Mouse (Mus musculus) heart, adult 2 months (tissue): Measurements from ENCODE around the gene Mief1.

Experiments used
- CTCF ChIP-seq: fragments of 200-600 bp; IDR thresholded peaks from 2 replicates; pipeline ENCODE4 v1.8.1; 2022; ENCODE audit warnings: antibody characterized with exemption, mild to moderate bottlenecking, moderate library complexity
- EP300 ChIP-seq: fragments of 200-500 bp; IDR thresholded peaks from 2 replicates; pipeline ENCODE4 v1.6.1; 2011; ENCODE audit warnings: low read depth, low read length, control low read depth; ENCODE audit not compliant: insufficient read depth
- POLR2A ChIP-seq: fragments of 200-500 bp; IDR thresholded peaks from 2 replicates; pipeline ENCODE4 v1.6.1; 2011; ENCODE audit warnings: mild to moderate bottlenecking, low read depth, low read length, control low read depth; ENCODE audit not compliant: insufficient read depth

DNA sequence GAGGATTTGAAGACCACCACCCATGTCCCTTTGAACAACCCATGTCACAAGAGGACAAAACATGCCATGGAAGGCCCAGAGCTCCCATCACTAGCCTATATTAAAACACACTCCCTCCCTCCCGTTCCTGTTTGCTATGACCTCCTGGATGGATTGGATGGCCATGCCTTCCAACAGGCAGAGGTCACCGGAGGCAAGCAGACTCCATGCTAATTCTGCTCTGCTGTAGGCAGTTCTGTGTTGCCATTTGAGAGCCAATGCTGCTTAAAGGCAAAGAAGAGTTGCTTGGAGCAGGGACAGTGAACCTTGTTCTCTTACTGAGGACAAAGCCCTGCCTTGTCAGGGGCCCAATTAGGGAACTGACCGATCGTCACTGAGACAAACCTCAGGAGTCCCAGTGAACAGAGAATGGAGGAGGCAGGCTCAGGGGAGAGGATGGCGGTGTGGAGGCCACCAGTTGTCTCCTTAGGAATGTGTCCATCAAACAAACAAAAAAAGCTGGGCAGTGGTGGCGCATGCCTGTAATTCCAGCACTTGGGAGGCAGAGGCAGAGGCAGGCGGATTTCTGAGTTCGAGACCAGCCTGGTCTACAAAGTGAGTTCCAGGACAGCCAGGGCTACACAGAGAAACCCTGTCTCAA, 25.7 kb downstream of the Mief1 start:
- TF ChIP-seq POLR2A = no peak
- no peak for TF ChIP-seq CTCF
- no peak for TF ChIP-seq EP300
